Mouse (Mus musculus) E14TG2a.4 (cell line): Measurements from ENCODE around the gene Atp5l.

Source experiments
- CTCF ChIP-seq: conservative IDR thresholded peaks from 2 replicates; pipeline ENCODE4 v1.5.1; 2014; ENCODE audit warnings: low read length
- NANOG ChIP-seq: IDR thresholded peaks from 2 replicates; pipeline ENCODE4 v1.6.1; 2014; ENCODE audit warnings: borderline replicate concordance, low read length, mixed read lengths
- POU5F1 ChIP-seq: IDR thresholded peaks from 2 replicates; pipeline ENCODE4 v1.6.1; 2014; ENCODE audit warnings: low read length, borderline replicate concordance

DNA sequence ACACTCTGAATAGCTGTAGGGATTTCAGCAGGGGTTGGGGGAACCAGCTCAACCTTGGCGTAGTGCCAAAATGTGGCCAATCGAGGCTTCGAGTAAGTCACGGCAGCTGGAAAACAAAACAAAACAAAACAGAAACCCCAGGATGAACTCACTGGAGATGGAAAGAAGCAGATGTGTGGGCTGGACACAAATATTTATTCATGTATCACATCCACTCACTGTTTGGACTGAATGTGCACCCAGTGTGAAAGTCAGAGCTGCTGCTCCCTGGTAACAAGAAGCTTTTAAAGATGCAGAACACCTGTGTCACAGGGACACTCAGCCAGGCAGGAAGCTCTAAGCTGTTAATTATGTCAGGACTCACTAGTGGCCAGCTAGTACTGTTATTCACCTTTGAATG lies 5.8 kb downstream of the Atp5l start:
- TF ChIP-seq CTCF (no peak), NANOG (no peak), POU5F1 (no peak)
